In genomic region chr6:113469432-113469831, GRCm38 (mm10) we compare ENCODE assay signal across 9 mouse cellular contexts. TPM values are rescaled to one million over a fixed set of nuclear protein-coding genes. Genes with fewer than 3 reads are reported as not detected.
A peak's percentile ranks its signal among the peaks of the same experiment; 100 is the strongest.
DNase-seq lines count a peak whose midpoint lies in the region; ATAC-seq and TF ChIP-seq lines count a peak whose summit lies in the region.
"Had no signal": no experiment of that assay in that cellular context is flagged by ENCODE, and none has a peak within 500 bp of the region (broad histone marks: within the 10 kb centered on the region; RNA-seq: fewer than 3 reads in every experiment).

No protein-coding gene starts in this region.

- no peak for TF ChIP-seq POLR2A in bone marrow macrophage, adult 2 months (IDR thresholded peaks at IDR 0.05; ENCODE audit: borderline replicate concordance, low read depth, low read length)
- TF ChIP-seq POLR2A in embryonic fibroblast, embryonic 13.5 days (IDR thresholded peaks at IDR 0.05; ENCODE audit: low read depth, low read length) = peak; percentile 19; the same call in 1 of the 2 replicates

- 1% methylated on average over 31 of the region's 31 CpGs for WGBS in heart, embryonic 13.5 days
- 2% methylated on average over 31 of the region's 31 CpGs for WGBS in kidney, embryonic 15.5 days
- WGBS in liver, embryonic 14.5 days (ENCODE audit: insufficient replicate concordance) = 1% methylated on average over 31 of the region's 31 CpGs
- WGBS in stomach, embryonic 14.5 days = 2% methylated on average over 31 of the region's 31 CpGs

- no peak overlapping the region for H3K27ac ChIP-seq in bone marrow macrophage, adult 2 months (ENCODE audit: insufficient read depth, low read depth, low read length)
- H3K27ac ChIP-seq in embryonic fibroblast, embryonic 13.5 days (ENCODE audit: insufficient read depth, low read length) = no peak overlapping the region
- no peak overlapping the region for H3K27ac ChIP-seq in heart, embryonic 13.5 days (replicated peaks)
- H3K27ac ChIP-seq in kidney, embryonic 15.5 days = peak overlapping the region; percentile 59
- no peak overlapping the region for H3K27ac ChIP-seq in liver, embryonic 14.5 days
- H3K27ac ChIP-seq in stomach, embryonic 14.5 days (ENCODE audit: low read length) = no peak overlapping the region

- H3K4me1 ChIP-seq in bone marrow macrophage, adult 2 months (ENCODE audit: control insufficient read depth, insufficient read depth, low read length) = peaks cover 5% of the 10 kb centered on the region
- H3K4me1 ChIP-seq in embryonic fibroblast, embryonic 13.5 days (ENCODE audit: control insufficient read depth, insufficient read depth, low read length) = 0 out of 2 replicates have a peak, but pooled peaks cover 2% of the 10 kb centered on the region
- H3K4me1 ChIP-seq in heart, embryonic 13.5 days = peaks cover 28% of the 10 kb centered on the region
- peaks cover 38% of the 10 kb centered on the region for H3K4me1 ChIP-seq in kidney, embryonic 15.5 days
- H3K4me1 ChIP-seq in liver, embryonic 14.5 days (replicated peaks; ENCODE audit: control insufficient read depth in 2 of 2, insufficient read depth in 2 of 2, low read length in 1 of 2) = 0 out of 4 replicates have a peak, but pooled peaks cover 0 to 2% of the 10 kb centered on the region in 2 experiments
- H3K4me1 ChIP-seq in stomach, embryonic 14.5 days (ENCODE audit: control insufficient read depth, insufficient read depth, low read length) = peaks cover 17% of the 10 kb centered on the region; the same call in 1 of the 2 replicates

- H3K36me3 ChIP-seq in heart, embryonic 13.5 days = no peaks in the 10 kb centered on the region
- no peaks in the 10 kb centered on the region for H3K36me3 ChIP-seq in kidney, embryonic 15.5 days
- H3K36me3 ChIP-seq in liver, embryonic 14.5 days (replicated peaks; ENCODE audit: control insufficient read depth, insufficient read depth, low read depth) = no peaks in the 10 kb centered on the region
- H3K36me3 ChIP-seq in stomach, embryonic 14.5 days (ENCODE audit: control insufficient read depth, insufficient read depth, low read length) = no peaks in the 10 kb centered on the region

- H3K9ac ChIP-seq in heart, embryonic 13.5 days = peak overlapping the region; percentile 74
- peak overlapping the region; percentile 7 for H3K9ac ChIP-seq in kidney, embryonic 15.5 days
- peak overlapping the region; percentile 7; the same call in 1 of the 2 replicates for H3K9ac ChIP-seq in liver, embryonic 14.5 days (replicated peaks)
- H3K9ac ChIP-seq in stomach, embryonic 14.5 days (replicated peaks; ENCODE audit: low read depth, low read length) = peak overlapping the region; percentile 14; the same call in 1 of the 2 replicates

- peak overlapping the region; percentile 87 for H3K4me2 ChIP-seq in heart, embryonic 13.5 days
- peak overlapping the region; percentile 70 for H3K4me2 ChIP-seq in kidney, embryonic 15.5 days
- peak overlapping the region; percentile 66 for H3K4me2 ChIP-seq in liver, embryonic 14.5 days (ENCODE audit: low read depth)
- peak overlapping the region; percentile 69 for H3K4me2 ChIP-seq in stomach, embryonic 14.5 days (replicated peaks; ENCODE audit: low read depth, low read length)

- no peaks in the 10 kb centered on the region for H3K9me3 ChIP-seq in heart, embryonic 13.5 days
- H3K9me3 ChIP-seq in kidney, embryonic 15.5 days (replicated peaks) = no peaks in the 10 kb centered on the region
- no peaks in the 10 kb centered on the region for H3K9me3 ChIP-seq in liver, embryonic 14.5 days (ENCODE audit: control insufficient read depth, low read length)
- no peaks in the 10 kb centered on the region for H3K9me3 ChIP-seq in stomach, embryonic 14.5 days (ENCODE audit: control insufficient read depth, low read depth, low read length)

- peak; percentile 59 for DNase-seq in CD4-positive helper T cell, adult 2 months (ENCODE audit: low read depth, low spot score)
- DNase-seq in liver, embryonic 14.5 days (ENCODE audit: low read depth in 3 of 3, low spot score in 3 of 3) = peak in 1 of 3 experiments; percentile 13
- DNase-seq in natural killer cell, adult 2 months (ENCODE audit: low spot score in 2 of 2) = peak; percentile 30 to 50

- peaks cover 72% of the 10 kb centered on the region for H3K27me3 ChIP-seq in heart, embryonic 13.5 days (replicated peaks)
- peaks cover 14% of the 10 kb centered on the region for H3K27me3 ChIP-seq in kidney, embryonic 15.5 days
- H3K27me3 ChIP-seq in liver, embryonic 14.5 days (ENCODE audit: control insufficient read depth, insufficient read depth, low read length) = peaks cover 11% of the 10 kb centered on the region
- 0 out of 2 replicates have a peak, but pooled peaks cover 3% of the 10 kb centered on the region for H3K27me3 ChIP-seq in stomach, embryonic 14.5 days (ENCODE audit: control insufficient read depth, insufficient read depth, low read length)
- H3K27me3 ChIP-seq: Patski had no signal

- H3K4me3 ChIP-seq in bone marrow macrophage, adult 2 months (ENCODE audit: insufficient read depth, low read length) = peak overlapping the region; percentile 18
- H3K4me3 ChIP-seq in embryonic fibroblast, embryonic 13.5 days (ENCODE audit: insufficient read depth, low read length) = no peak overlapping the region
- H3K4me3 ChIP-seq in heart, embryonic 13.5 days = peak overlapping the region; percentile 52
- H3K4me3 ChIP-seq in kidney, embryonic 15.5 days (replicated peaks) = peak overlapping the region; percentile 37
- H3K4me3 ChIP-seq in liver, embryonic 14.5 days (ENCODE audit: insufficient read depth in 1 of 2, low read depth in 2 of 2, low read length in 2 of 2) = peak overlapping the region; percentile 22 to 34; a peak in 2 of 4 replicates
- H3K4me3 ChIP-seq in stomach, embryonic 14.5 days (ENCODE audit: low read depth, low read length) = peak overlapping the region; percentile 29

- no peak for ATAC-seq in heart, embryonic 13.5 days (ENCODE audit: extremely low read depth, insufficient number of reproducible peaks, low FRiP score, low TSS enrichment)
- peak; percentile 50 for ATAC-seq in kidney, embryonic 15.5 days (replicated peaks; ENCODE audit: low FRiP score)
- ATAC-seq in liver, embryonic 14.5 days (ENCODE audit: insufficient read depth) = peak; percentile 62
- ATAC-seq in stomach, embryonic 14.5 days (ENCODE audit: insufficient number of reproducible peaks, insufficient read depth, low FRiP score, low read depth) = peak; percentile 51; the same call in 1 of the 2 replicates

- TF ChIP-seq EP300 in liver, embryonic 14.5 days (IDR thresholded peaks at IDR 0.05; ENCODE audit: low read depth) = no peak

- 0 out of 2 replicates have a peak, but pooled peaks have one; percentile 30 for TF ChIP-seq CTCF in bone marrow macrophage, adult 2 months (IDR thresholded peaks at IDR 0.05; ENCODE audit: low read depth, low read length)
- peak; percentile 98 for TF ChIP-seq CTCF in embryonic fibroblast, embryonic 13.5 days (IDR thresholded peaks at IDR 0.05; ENCODE audit: borderline replicate concordance, insufficient read depth, low read length)
- peak; percentile 85 for TF ChIP-seq CTCF in liver, embryonic 14.5 days (IDR thresholded peaks at IDR 0.05; ENCODE audit: low read depth)

RNA-seq across cellular contexts. Expression of gene Il17rc, which starts 1.8 kb away (rescaled TPM):
- polyA plus RNA-seq in bone marrow macrophage, adult 2 months (2012; ENCODE audit: insufficient read depth, insufficient read length, missing spikeins) = not detected in 2 replicates
- 20.7 and 23.5 TPM in 2 replicates for polyA plus RNA-seq in embryonic fibroblast, embryonic 13.5 days (2011; ENCODE audit: insufficient read length, low read depth, missing spikeins)
- polyA plus RNA-seq in heart, embryonic 13.5 days (2015; fragmentation: Nextera tagmentation; extraction: Ambion mirVana) = 4.4 and 6.7 TPM in 2 replicates
- 18.5 and 19.6 TPM in 2 replicates for polyA plus RNA-seq in kidney, embryonic 15.5 days (2015; fragmentation: Nextera tagmentation; extraction: Ambion mirVana)
- 3.4 and 4.3 TPM in 2 replicates for polyA plus RNA-seq in liver, embryonic 14.5 days (2012; rRNA removed)
- 3.4 and 5.6 TPM in 2 replicates for polyA plus RNA-seq in liver, embryonic 14.5 days (2014; fragmentation: Nextera tagmentation; extraction: Ambion mirVana)
- polyA plus RNA-seq in stomach, embryonic 14.5 days (2014; fragmentation: Nextera tagmentation; extraction: Ambion mirVana) = 10.6 and 12.9 TPM in 2 replicates

RNA-seq across cellular contexts. Expression of gene Il17re, which starts 11.1 kb away (rescaled TPM):
- 0.47 TPM in 1 of 2 replicates, not detected in the other for polyA plus RNA-seq in bone marrow macrophage, adult 2 months (2012; ENCODE audit: insufficient read depth, insufficient read length, missing spikeins)
- not detected in 2 replicates for polyA plus RNA-seq in embryonic fibroblast, embryonic 13.5 days (2011; ENCODE audit: insufficient read length, low read depth, missing spikeins)
- 1.1 and 1.2 TPM in 2 replicates for polyA plus RNA-seq in heart, embryonic 13.5 days (2015; fragmentation: Nextera tagmentation; extraction: Ambion mirVana)
- 6.1 and 7.8 TPM in 2 replicates for polyA plus RNA-seq in kidney, embryonic 15.5 days (2015; fragmentation: Nextera tagmentation; extraction: Ambion mirVana)
- polyA plus RNA-seq in liver, embryonic 14.5 days (2012; rRNA removed) = 0.11 and 0.24 TPM in 2 replicates
- 0.08 TPM in 1 of 2 replicates, not detected in the other for polyA plus RNA-seq in liver, embryonic 14.5 days (2014; fragmentation: Nextera tagmentation; extraction: Ambion mirVana)
- 19.0 and 19.8 TPM in 2 replicates for polyA plus RNA-seq in stomach, embryonic 14.5 days (2014; fragmentation: Nextera tagmentation; extraction: Ambion mirVana)

RNA-seq across cellular contexts. Expression of gene Creld1, which starts 13.7 kb away (rescaled TPM):
- polyA plus RNA-seq in bone marrow macrophage, adult 2 months (2012; ENCODE audit: insufficient read depth, insufficient read length, missing spikeins) = 22.0 and 23.9 TPM in 2 replicates
- 27.5 and 34.4 TPM in 2 replicates for polyA plus RNA-seq in embryonic fibroblast, embryonic 13.5 days (2011; ENCODE audit: insufficient read length, low read depth, missing spikeins)
- 37.6 and 46.9 TPM in 2 replicates for polyA plus RNA-seq in heart, embryonic 13.5 days (2015; fragmentation: Nextera tagmentation; extraction: Ambion mirVana)
- polyA plus RNA-seq in kidney, embryonic 15.5 days (2015; fragmentation: Nextera tagmentation; extraction: Ambion mirVana) = 35.7 and 37.2 TPM in 2 replicates
- polyA plus RNA-seq in liver, embryonic 14.5 days (2012; rRNA removed) = 2.7 and 3.1 TPM in 2 replicates
- polyA plus RNA-seq in liver, embryonic 14.5 days (2014; fragmentation: Nextera tagmentation; extraction: Ambion mirVana) = 3.9 and 5.1 TPM in 2 replicates
- 16.0 and 20.5 TPM in 2 replicates for polyA plus RNA-seq in stomach, embryonic 14.5 days (2014; fragmentation: Nextera tagmentation; extraction: Ambion mirVana)

RNA-seq across cellular contexts. Expression of gene Jagn1, which starts 27.1 kb away (rescaled TPM):
- polyA plus RNA-seq in bone marrow macrophage, adult 2 months (2012; ENCODE audit: insufficient read depth, insufficient read length, missing spikeins) = 28.4 and 31.5 TPM in 2 replicates
- 48.6 and 48.9 TPM in 2 replicates for polyA plus RNA-seq in embryonic fibroblast, embryonic 13.5 days (2011; ENCODE audit: insufficient read length, low read depth, missing spikeins)
- 59.5 and 67.6 TPM in 2 replicates for polyA plus RNA-seq in heart, embryonic 13.5 days (2015; fragmentation: Nextera tagmentation; extraction: Ambion mirVana)
- polyA plus RNA-seq in kidney, embryonic 15.5 days (2015; fragmentation: Nextera tagmentation; extraction: Ambion mirVana) = 104 and 111 TPM in 2 replicates
- 23.1 and 24.3 TPM in 2 replicates for polyA plus RNA-seq in liver, embryonic 14.5 days (2012; rRNA removed)
- 27.0 and 31.7 TPM in 2 replicates for polyA plus RNA-seq in liver, embryonic 14.5 days (2014; fragmentation: Nextera tagmentation; extraction: Ambion mirVana)
- 78.6 and 81.1 TPM in 2 replicates for polyA plus RNA-seq in stomach, embryonic 14.5 days (2014; fragmentation: Nextera tagmentation; extraction: Ambion mirVana)

RNA-seq across cellular contexts. Expression of gene Prrt3, which starts 32.3 kb away (rescaled TPM):
- polyA plus RNA-seq in bone marrow macrophage, adult 2 months (2012; ENCODE audit: insufficient read depth, insufficient read length, missing spikeins) = not detected in 2 replicates
- polyA plus RNA-seq in embryonic fibroblast, embryonic 13.5 days (2011; ENCODE audit: insufficient read length, low read depth, missing spikeins) = not detected in 2 replicates
- 0.20 and 0.36 TPM in 2 replicates for polyA plus RNA-seq in heart, embryonic 13.5 days (2015; fragmentation: Nextera tagmentation; extraction: Ambion mirVana)
- 0.87 and 1.1 TPM in 2 replicates for polyA plus RNA-seq in kidney, embryonic 15.5 days (2015; fragmentation: Nextera tagmentation; extraction: Ambion mirVana)
- polyA plus RNA-seq in liver, embryonic 14.5 days (2012; rRNA removed) = not detected in 2 replicates
- not detected in 2 replicates for polyA plus RNA-seq in liver, embryonic 14.5 days (2014; fragmentation: Nextera tagmentation; extraction: Ambion mirVana)
- 0.48 and 0.61 TPM in 2 replicates for polyA plus RNA-seq in stomach, embryonic 14.5 days (2014; fragmentation: Nextera tagmentation; extraction: Ambion mirVana)

Comparison
In these comparisons a context has a peak if more than half of its experiments do, and no peak if none do; other contexts are left out.
1. CTCF ChIP-seq: peak in every context shown above with its lines; median percentile 98 in embryonic fibroblast, embryonic 13.5 days; 85 in liver, embryonic 14.5 days; 30 in bone marrow macrophage, adult 2 months.
2. H3K9ac ChIP-seq: peak in every context shown above with its lines; median percentile 74 in heart, embryonic 13.5 days; 14 in stomach, embryonic 14.5 days; 7 in kidney, embryonic 15.5 days; 7 in liver, embryonic 14.5 days.